Mouse (Mus musculus): Measurements from ENCODE around the gene Gapvd1.
A peak's percentile ranks its signal among the peaks of the same experiment; 100 is the strongest.

Gene Gapvd1

GRCm38 (mm10) chr2:34711904-34712303 lies 43.1 kb downstream of the Gapvd1 start:
- DNase-seq (ENCODE audit: low spot score): no peak

- no peak for DNase-seq (ENCODE audit: low spot score)
Measured at GRCm38 (mm10) chr2:34708675-34709074, 46.4 kb downstream of the Gapvd1 start.

- no peak for DNase-seq (ENCODE audit: low spot score)
Measured at GRCm38 (mm10) chr2:34696592-34696991, 58.4 kb downstream of the Gapvd1 start.

GRCm38 (mm10) chr2:34692861-34693260 lies 62.2 kb downstream of the Gapvd1 start:
- DNase-seq (ENCODE audit: low spot score): no peak

- no peak for DNase-seq (ENCODE audit: low spot score)
Measured at GRCm38 (mm10) chr2:34684076-34684870, 70.8 kb downstream of the Gapvd1 start.

- no peak for DNase-seq (ENCODE audit: low spot score)
Measured at GRCm38 (mm10) chr2:34677976-34678375, 77.1 kb downstream of the Gapvd1 start.

- DNase-seq (ENCODE audit: low spot score): no peak
Measured at GRCm38 (mm10) chr2:34677061-34677460, 78.0 kb downstream of the Gapvd1 start.

- no peak for DNase-seq (ENCODE audit: low spot score)
Measured at GRCm38 (mm10) chr2:34673846-34674245, 81.2 kb downstream of the Gapvd1 start.

- DNase-seq (ENCODE audit: low spot score): no peak
Measured at GRCm38 (mm10) chr2:34671385-34672026, 83.5 kb downstream of the Gapvd1 start.

- DNase-seq (ENCODE audit: low spot score): no peak
Measured at GRCm38 (mm10) chr2:34670470-34670869, 84.6 kb downstream of the Gapvd1 start.

GRCm38 (mm10) chr2:34669203-34669746 lies 85.8 kb downstream of the Gapvd1 start:
- no peak for DNase-seq (ENCODE audit: low spot score)

GRCm38 (mm10) chr2:34668440-34669191 lies 86.4 kb downstream of the Gapvd1 start:
- no peak for DNase-seq (ENCODE audit: low spot score)

- no peak for DNase-seq (ENCODE audit: low spot score)
Measured at GRCm38 (mm10) chr2:34667820-34668219, 87.2 kb downstream of the Gapvd1 start.

- no peak for DNase-seq (ENCODE audit: low spot score)
Measured at GRCm38 (mm10) chr2:34647410-34647809, 107.6 kb downstream of the Gapvd1 start.

GRCm38 (mm10) chr2:34646541-34646865 lies 108.5 kb downstream of the Gapvd1 start:
- DNase-seq (ENCODE audit: low spot score): no peak

GRCm38 (mm10) chr2:34645851-34646540 lies 109.0 kb downstream of the Gapvd1 start:
- DNase-seq (ENCODE audit: low spot score): peak; percentile 86

GRCm38 (mm10) chr2:34644571-34645526 lies 110.2 kb downstream of the Gapvd1 start:
- DNase-seq (ENCODE audit: low spot score): peak; percentile 49

- peak; percentile 62 for DNase-seq (ENCODE audit: low spot score)
Measured at GRCm38 (mm10) chr2:34642351-34642750, 112.7 kb downstream of the Gapvd1 start.

GRCm38 (mm10) chr2:34639725-34640124 lies 115.3 kb downstream of the Gapvd1 start:
- no peak for DNase-seq (ENCODE audit: low spot score)

GRCm38 (mm10) chr2:34638955-34639650 lies 115.9 kb downstream of the Gapvd1 start:
- DNase-seq (ENCODE audit: low spot score): peak; percentile 72
